Mouse (Mus musculus) layer of hippocampus, adult 8-10 months (tissue): ENCODE results near the gene Gm30083. TPM values are rescaled to one million over a fixed set of nuclear protein-coding genes. Genes with fewer than 3 reads are reported as not detected.

ENCODE experiments used
- DNase-seq, 2 experiments: peaks; one replicate each; pipeline ENCODE4 v3.0.0; 2022; ENCODE audit warnings: low spot score in 2 of 2
- total RNA-seq, 4 experiments: library from RNA; stranded (reverse); gene quantifications; 2 replicates each; pipeline ENCODE4 v1.2.4; 2022

The Gm30083 gene
- total RNA-seq, 4 experiments from 2014 or later = not detected

DNA sequence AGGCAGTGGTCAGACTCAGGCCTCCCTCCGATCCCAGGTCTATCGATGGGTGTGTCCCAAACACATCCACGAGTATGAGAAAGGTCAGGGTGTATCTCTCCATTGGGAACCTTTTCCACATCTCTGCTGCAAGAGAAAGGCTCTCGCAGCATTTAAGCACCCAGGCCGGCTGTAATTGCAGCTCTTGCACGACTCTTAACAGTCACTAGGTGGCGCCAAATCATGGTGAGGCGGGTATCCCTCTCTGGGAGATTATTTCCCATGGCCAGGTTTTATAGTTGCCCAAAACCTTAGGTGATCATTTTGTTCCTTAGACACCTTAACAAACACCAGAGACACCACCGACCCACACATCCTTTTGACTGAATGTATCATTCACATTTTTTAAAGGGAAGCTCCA lies 55.6 kb downstream of the Gm30083 start:
- peak in 1 of 2 experiments; percentile 58 for DNase-seq

DNA sequence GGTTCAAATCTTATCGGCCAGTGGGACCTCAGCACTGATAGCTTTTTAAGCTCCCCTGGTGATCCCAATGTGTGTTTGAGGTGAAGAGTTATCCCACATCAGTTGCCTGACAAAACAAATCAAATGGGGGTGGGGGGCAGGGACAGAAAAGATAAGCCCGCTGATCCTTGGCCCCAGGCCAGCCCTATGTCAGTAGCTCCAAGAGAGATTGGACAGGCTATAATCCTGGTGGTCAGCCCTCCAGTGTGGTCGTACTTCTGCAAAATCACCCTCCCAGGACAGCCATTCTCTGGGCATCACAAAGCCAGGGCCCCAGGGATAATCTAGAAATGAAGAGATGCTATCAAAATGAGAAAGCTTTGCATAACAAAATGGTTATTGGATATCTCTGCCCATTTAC lies 56.1 kb downstream of the Gm30083 start:
- DNase-seq = no peak

DNA sequence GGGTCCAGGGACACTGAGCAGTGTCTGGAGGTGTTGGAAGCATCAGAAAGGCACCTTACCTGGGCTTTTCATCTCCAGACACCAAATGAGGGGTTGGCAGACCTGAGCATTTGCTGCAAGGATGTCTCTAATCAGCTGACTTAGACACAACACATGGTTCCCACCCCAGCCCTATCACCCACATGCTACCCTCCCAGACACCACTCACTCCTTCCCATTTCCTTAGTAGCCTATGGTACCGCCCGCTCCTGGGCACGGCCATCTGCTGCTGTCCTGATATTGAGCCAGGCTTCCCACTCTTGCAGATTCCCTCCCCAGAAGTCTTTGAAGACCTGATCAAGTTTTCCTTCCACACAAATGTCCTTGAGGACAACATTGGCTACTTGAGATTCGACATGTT lies 56.8 kb downstream of the Gm30083 start:
- no peak for DNase-seq

DNA sequence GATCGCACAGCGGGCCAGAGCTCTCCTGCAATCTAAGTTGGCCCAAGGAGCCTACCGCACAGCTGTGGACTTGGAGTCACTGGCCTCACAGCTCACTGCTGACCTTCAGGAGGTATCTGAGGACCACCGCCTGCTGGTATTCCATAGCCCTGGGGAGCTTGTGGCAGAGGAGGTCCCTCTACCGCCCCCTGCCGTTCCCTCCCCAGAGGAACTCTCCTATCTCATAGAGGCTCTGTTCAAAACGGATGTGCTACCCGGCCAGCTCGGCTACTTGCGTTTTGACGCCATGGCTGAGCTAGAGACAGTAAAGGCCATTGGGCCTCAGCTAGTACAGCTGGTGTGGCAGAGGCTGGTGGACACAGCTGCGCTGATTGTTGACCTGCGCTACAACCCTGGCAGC lies 58.9 kb downstream of the Gm30083 start:
- no peak for DNase-seq

DNA sequence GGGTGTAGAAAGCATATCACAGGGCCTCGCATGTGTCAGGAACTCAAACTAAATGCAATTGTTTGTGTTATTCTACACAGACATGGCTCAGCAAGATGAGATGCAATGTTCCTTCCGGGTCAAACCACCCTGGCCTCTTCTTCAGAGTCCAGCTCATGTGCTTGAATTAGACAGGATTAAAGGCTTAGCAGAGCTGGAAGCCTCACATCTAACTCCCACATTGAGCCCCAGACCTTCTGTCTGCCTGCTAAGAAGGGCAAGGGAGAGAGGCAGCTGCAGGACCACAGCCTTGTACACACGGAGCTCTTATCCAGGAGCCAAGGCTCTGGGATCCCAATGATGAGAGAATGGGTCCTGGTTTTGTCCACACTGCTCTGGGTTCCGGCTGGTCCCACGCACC lies 61.2 kb downstream of the Gm30083 start, which contains the start of gene Rbp3:
TSS of gene Rbp3 (plus strand) at position 243 of the 400 bp plus-strand sequence.
- DNase-seq = no peak

DNA sequence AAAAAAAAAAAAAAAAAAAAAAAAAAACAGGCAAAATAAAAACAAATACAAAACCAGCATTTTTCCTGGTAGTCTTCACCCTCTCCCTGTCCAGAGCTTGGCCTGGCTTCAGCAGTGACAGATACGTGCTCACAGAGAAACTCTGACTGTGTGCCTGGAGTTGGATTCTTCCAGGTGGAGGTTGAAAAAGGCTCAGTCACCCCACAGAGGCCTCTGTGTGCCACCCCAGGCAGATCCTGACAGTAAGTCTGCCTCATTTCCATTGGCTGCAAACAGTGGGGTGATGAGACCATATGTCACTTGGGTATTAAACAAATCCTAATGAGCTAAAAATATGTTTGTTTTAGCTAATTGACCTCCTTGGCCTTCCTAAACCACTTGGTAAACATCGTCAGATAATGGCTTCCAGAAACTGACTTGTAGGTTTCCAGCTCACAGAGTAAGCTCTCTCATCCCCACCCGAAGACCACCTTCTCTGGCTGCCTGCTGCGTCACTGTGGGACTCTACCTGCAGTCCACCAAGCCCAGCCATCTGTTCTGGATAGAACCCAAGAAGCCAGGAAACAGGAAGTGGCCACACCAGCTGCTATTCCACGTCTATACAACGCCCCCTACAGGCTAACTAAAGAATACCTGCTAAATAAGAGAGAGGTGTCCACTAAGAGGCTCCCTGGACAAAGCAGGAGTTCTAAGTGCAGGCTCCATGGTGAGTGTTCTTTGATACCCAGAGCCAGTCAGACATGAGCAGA lies 62.6 kb downstream of the Gm30083 start:
- DNase-seq = no peak

GRCm38 (mm10) chr14:33946125-33946524 lies 68.9 kb downstream of the Gm30083 start:
- no peak for DNase-seq

DNA sequence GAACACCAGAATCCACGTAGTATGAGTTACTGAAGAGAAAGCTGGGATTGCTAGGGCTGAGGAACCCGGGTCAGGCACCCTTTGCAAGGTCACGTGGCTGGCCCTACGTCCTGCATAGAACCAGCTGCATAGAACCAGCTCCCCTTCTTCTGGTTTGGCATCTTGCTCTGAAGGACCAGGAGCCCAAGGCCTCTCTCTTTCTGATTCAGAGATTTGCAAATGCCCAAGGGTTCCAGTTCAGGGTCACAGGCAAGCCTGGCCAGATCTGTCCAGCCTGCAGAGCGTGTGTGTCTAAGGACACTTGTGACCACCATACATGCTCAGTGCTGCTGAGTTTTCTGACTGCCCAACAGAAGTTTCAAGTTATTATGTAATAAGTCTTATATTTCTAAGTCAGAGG lies 72.8 kb downstream of the Gm30083 start:
- no peak for DNase-seq

GRCm38 (mm10) chr14:33940739-33941138 lies 74.2 kb downstream of the Gm30083 start, which contains the start of gene Gdf2:
Gene Gdf2, plus strand, starts transcription at chr14:33941039.
- DNase-seq = no peak

DNA sequence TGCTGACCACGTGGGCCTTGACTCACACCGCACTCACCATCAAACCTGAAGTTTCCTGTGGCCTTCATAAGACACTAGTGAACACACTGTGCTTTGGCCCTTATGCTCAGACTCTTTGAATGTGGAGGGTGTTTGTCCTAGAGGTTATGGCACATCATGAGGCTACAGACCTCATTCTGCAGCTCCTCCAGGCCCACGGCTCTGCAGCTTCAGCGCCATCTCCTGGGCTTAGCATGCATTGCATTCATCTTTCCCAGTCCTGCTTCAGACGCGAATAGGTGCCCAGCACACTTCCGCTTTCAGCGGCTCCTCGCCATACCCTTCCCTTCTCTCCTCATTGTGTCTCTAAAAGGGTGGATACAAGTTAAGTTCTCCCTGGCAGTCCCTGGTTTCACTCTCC lies 75.9 kb downstream of the Gm30083 start:
- DNase-seq = peak; percentile 55 to 80

Other genes starting within 250 kb of the Gm30083 start
- gene Gdf10, start 91.6 kb downstream of the Gm30083 start, total RNA-seq = 1 to 10 TPM; 3.9 to 4.8 (median 4.7) TPM
- not detected for gene Gdf2, start 74.1 kb downstream of the Gm30083 start, total RNA-seq
- gene Rbp3, start 61.2 kb downstream of the Gm30083 start, total RNA-seq = 1 to 10 TPM in 1 of 4 experiments, under 1 TPM in 1, not detected in 2; 0.06 to 1.0 TPM
- 1 to 10 TPM; 3.7 to 5.1 (median 4.3) TPM for gene Zfp488, start 36.4 kb downstream of the Gm30083 start, total RNA-seq
- gene Gm5460, start 1.6 kb upstream of the Gm30083 start, total RNA-seq = not detected
- gene Antxrl, start 37.5 kb upstream of the Gm30083 start, total RNA-seq = not detected
- gene Anxa8, start 70.8 kb upstream of the Gm30083 start, total RNA-seq = 1 to 10 TPM in 2 of 4 experiments, under 1 TPM in 2; 0.43 to 1.6 (median 1.0) TPM
- not detected for gene A630023A22Rik, start 87.6 kb upstream of the Gm30083 start, total RNA-seq
- not detected for gene Npy4r, start 137.3 kb upstream of the Gm30083 start, total RNA-seq
- 1 to 10 TPM; 1.2 to 3.0 (median 2.2) TPM for gene Gprin2, start 186.5 kb upstream of the Gm30083 start, total RNA-seq
- under 1 TPM; 0.43 to 1.00 (median 0.59) TPM for gene Syt15, start 204.4 kb upstream of the Gm30083 start, total RNA-seq